Mouse (Mus musculus) left cerebral cortex, postnatal 25 days (tissue): ENCODE data around the gene Nrap. TPM values are rescaled to one million over a fixed set of nuclear protein-coding genes. Genes with fewer than 3 reads are reported as not detected.
A peak's percentile ranks its signal among the peaks of the same experiment; 100 is the strongest.

ENCODE experiments used
- DNase-seq, 2 experiments: peaks; one replicate each; pipeline ENCODE4 v3.0.0; 2022; ENCODE audit warnings: low spot score in 2 of 2, mixed read lengths in 1 of 2
- intact Hi-C: fragments of 180-260 bp; cut with DNase I; formaldehyde crosslinking; loops from one replicate; pipeline ENCODE4 v1.15.1; 2025
- total RNA-seq, 2 experiments: library from RNA; stranded (reverse); gene quantifications; 2 replicates each; pipeline ENCODE4 v1.2.3; 2021

Nrap gene
- total RNA-seq, 2 experiments from 2014 or later: 0.64 to 0.69 TPM

DNA sequence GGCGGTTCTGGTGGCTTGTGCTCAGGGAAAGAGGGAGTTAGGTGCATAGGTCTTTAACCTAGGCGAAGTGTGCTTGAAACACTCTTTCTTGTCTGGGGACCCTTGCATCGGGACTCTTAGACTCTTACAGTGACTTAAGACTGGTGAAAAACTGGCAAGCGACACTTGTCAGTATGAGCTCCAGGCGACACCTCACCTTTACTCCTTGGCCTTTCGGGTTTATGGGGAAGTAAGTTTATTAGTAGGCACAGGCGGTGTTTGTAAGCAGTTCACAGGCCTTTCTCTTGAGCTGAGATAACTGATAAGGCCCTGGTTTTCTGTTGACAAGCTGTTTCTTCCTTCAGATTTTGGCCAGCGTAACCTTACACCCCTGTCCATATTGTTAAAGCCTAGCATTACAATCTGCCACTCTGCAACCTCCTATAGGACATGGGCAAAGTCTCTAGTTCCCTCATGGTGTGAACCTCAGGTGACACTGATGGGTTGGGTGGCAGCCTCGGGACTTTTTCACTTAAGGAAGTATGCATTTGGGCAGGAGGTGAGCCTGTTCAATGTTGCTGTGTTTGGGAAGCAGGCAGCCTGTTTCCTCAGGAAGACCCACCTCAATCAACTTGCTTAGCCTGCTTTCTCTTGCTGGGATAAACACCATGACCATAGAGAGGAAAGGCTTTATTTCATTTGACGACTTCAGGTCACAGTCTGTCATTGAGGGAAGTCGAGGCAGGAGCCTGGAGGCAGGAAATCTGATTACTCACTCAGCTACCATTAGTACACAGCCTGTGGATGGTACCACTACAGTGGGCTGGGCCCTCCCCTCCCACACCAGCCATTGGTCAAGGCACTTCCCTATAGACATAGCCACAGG is 8.1 kb upstream of the Nrap start:
- intact Hi-C loops: no loop called here
- DNase-seq: no peak

DNA sequence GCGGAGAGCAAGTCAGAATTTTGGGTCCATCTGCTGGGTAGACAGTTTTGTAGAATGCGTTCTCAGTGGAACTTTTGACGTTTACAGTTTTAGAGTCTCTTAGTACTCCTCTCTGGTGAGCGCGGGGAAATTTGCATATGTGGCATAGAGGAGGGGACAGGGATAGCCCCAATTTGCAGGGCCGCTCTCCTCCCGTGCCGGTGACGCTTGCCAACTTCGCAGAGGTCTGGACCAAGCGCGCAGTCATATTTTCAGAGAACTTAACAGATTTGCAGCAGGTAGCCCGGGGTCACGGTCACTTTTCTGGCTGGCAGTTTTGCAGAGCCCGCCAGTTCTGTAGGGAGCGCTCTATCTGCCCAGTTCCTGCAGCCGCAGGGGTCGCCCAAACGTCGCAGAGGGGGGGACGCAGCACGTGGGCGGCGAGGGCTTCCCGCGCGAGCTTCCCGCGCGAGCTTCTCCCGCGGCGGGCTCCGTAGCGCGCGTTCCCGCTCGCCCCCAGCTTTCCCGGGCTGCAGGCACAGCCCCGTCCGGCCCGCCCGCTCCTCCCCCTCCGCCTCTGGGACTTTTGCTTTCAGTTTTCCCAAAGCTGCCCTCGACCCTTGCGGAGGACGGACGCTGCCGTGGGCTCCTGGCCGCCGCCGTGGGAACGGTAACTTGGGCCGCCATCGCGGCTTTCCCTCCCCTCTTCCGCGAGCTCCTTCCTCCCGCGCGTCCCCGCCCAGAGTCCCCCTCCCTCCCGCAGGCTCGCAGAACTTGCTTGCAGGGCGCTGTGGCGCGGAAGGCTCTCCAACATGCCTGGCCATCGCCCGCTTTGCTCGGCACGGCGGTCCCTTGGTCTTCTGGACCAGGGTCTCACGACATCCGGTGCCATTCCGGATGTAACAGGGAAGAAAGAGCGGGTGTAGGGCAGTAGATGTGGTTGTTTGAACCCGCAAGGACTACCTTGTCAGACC is 7.1 kb upstream of the Nrap start, which contains the start of gene Casp7:
TSS of gene Casp7 (plus strand) at position 461 of the 953 bp plus-strand sequence.
- peak; percentile 31 to 37 for DNase-seq
- intact Hi-C loops: no loop called here

DNA sequence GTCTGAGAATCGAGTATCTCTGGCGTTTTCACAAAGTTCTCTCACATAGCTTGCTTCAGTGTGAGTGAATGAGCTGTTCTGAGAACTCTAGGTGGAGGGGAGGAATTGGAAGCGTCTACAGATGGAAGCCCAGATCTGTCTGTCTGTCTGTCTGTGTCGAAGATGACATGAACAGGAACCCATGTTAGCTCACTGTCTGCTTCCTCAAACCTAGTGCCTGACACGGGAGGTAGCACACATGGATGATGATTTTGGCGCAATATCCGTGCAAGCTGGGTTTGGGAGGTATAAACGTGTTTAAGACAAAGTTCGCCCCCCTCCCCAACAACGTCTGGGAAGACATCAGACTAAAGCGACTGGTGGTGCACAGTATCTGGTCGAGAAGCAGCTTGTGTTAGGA is 6.4 kb upstream of the Nrap start:
- DNase-seq: no peak
- intact Hi-C loops: no loop called here

DNA sequence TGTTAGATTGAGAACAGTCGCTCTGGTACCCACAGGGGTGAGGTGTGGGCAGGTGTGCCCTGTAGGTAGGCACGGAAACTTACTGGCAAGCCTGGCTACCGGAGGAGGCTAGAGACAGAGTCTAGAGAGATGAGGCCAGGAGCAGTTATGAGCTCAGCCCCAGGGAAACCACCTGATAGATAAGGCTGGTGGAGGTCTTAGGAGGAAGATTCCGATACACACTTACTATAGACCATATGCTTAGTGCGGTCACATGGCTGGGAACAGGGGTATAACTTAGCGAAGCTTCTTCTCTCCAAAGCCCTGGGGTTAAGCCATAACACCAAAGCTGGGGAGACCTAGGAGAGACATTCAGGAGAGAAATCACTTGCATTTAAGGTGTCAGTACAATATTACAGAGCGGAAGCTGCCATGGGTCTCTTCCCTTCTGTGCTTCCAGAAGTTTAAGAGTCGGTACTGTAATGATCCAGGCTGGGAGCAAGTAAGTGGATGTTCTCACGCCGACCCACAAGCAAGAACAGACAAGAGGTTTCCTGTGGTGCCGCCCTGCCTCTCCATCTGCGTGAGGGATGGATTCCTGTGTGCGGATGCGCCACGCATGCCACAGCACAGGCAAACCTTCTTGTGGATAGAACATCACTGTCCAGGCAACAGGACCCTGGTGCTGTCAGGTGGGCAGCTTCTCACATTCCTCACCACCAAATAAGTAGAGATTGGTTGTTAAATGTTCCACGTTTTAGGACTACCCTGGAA is 5.5 kb upstream of the Nrap start:
- DNase-seq: no peak
- intact Hi-C loops: no loop called here

DNA sequence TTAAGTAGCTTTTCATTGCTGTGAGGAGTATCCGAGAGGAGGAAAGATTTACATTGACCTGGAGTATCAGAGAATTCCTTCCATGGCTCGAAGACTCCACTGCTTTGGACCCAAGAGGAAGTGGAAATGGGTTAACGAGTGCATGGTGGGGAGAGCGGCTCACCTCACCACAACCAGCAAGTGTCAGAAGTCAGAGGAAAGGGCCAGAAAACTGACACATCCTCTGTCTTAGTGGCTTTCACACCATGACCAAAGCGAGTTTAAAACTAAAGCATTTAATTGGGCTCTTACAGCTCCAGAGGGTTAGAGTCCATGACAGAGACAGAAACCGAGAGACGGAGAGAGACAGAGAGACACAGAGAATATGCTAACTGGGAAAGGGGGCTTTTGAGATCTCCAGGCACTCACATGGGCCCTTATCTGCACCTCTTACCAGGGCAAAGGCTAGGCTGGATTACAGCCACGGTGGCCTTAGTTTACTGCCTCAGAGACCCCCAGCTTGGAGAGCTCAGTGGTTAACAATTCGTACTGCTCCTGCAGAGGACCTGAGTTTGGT is 3.6 kb upstream of the Nrap start:
- no peak for DNase-seq
- intact Hi-C loops: no loop called here

DNA sequence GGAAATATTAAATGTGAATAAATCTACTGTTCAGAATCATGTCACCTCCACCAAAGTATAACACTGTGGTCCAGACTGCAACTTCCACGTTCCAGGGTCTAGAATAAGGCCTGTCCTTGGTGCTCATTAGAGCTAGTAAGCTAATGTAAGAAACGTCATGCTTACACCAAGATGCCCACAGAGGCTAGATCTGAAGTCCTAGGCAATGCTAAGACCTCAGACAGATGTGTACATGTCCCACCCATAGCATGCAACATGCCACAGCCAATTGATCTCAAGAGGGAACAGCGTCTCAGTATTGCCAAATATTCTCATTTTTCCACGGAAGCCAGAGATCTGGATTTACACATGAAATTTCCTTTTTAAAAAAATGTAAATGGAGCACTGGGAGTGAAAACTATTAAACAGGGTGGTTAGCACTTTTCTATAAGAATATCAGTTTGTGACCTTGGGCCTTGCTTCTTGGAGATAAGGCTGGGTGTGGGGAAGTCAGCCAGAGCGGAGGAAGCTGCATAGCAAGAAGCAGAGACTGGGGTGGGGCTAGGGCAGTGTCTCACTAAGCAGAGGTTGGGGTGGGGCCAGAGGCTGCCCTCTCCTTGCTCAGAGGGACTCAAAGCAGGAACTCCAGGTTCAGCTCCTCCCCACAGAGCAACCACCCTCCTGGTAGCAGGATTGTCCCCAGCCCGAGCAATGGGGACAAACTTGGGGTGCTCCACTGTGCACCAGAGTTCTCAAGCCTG is 1.6 kb upstream of the Nrap start:
- DNase-seq: no peak
- intact Hi-C loops: no loop called here

DNA sequence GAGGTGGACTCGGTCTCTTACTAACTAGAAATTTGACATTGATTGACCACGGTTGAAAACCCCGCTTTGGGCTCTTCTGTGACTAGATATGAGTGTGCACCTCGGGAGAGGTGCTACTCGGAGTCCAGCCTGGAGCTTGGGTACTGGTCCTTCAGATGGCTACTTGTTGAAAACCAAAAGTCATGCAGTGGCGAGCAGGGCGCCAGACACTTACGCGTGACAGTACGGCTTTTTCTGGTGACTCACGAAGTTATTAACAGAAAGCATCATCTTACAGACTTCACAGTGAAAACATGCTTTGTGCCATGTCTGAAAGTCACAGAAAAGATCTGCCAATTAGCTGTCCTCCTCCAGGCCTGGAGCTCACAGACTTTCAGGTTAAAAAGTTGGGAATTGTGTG is 661 bp downstream of the Nrap start:
- no peak for DNase-seq
- intact Hi-C loops: no loop called here

DNA sequence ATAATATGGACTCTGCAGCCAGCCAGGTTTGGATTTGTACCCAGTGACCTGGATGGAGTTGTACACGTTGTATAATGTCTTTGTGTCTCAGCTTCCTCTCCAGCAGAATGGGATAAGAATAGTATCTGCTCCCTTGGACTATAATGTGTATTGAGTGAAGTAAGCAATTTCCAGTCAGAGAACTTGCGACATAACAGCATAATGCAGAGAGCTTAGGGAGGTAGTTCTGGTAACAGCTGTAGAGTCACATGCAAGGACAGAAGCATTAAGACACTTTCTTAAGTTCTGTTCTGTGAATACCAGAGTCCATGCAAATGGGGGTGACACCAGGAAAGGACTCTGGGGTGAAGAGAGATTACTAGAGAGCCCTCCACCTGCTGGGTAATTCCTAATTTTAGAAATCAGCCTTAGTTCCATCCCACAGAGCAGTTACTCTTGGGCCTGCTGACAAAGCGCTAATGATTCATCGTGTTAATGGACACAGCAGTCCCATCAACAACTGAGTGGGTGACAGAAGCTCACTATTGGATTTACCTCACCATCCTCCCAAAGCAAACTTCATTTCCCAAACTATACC is 2.0 kb downstream of the Nrap start:
- intact Hi-C loops: no loop called here
- no peak for DNase-seq

DNA sequence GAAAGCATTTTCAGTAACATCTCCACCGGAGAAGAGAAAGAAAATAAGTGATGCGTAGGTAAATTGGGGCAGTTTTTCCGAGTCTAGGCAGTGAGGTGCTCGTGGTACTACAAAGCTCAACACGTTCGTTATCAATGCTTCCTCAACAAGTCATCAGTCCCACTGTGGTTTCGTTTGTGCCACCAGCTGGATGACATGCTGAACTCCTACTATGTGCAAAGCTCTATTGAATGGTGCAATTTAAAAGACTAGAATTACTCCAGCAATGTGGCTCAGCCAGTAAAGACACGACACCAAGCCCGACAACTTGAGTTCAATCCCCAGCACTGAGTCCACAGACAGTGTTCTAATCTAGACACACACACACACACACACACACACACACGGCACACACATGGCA is 3.7 kb downstream of the Nrap start:
- intact Hi-C loops: no loop called here
- no peak for DNase-seq

DNA sequence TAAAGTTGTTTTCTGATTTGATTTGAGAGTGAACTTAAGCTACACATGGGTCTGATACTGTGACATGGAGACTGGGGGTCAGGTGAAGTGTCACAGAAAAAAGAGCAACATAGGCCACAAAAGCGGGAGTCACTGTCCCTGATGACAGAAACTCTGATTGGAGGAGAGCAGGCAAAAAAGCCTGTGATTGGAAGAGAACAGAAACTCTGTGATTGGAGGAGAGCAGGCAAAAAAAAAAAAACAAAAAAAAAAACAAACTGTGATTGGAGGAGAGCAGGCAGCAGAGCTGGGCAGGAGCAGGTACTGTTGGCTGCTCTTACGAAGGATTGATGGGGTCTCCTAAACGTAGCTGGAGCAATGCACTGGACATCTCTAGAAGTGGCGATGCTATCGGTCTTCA is 4.3 kb downstream of the Nrap start:
- intact Hi-C loops: no loop called here
- DNase-seq: no peak

DNA sequence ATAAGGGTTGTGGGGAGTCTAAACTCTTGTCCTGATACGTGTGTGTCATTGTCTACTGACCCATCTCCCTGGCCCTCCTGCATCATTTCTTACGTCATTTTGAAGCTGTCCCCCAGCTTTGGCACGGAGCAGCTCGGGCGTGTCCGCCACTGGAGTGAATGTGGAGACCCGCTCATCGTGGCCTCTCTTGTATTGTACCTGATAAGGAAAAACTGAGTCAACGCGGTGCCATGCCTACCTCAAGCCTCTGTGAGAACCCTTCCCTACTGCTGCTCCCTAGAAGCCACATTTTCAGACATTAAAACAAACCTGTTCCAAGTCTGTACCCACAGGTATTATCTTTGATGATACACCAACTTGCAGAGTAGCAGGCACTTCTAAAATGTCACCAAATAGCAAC is 8.4 kb downstream of the Nrap start:
- DNase-seq: no peak

DNA sequence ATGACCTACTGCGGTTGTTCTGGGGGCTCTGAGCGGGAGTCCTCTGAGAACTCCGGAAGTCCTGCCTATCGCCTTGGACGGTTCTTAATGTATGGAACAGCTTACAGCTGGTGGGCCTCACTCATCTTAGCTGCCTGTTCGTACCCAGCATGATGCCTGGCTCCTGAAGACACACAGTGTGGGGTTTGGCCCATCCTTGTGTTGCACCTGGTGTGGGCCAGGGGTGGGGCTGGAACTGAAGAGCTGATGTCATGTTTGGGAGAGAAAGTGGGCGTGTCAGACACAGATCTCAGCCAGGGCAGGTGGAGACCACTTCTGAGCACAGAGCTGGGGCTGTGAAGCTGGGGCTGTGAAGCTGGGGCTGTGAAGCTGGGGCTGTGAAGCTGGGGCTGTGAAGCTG is 9.5 kb downstream of the Nrap start:
- intact Hi-C loops: no loop called here
- no peak for DNase-seq

More for the DNA sequence above, 8.4 kb downstream of the Nrap start:
- intact Hi-C loops: no loop called here

DNA sequence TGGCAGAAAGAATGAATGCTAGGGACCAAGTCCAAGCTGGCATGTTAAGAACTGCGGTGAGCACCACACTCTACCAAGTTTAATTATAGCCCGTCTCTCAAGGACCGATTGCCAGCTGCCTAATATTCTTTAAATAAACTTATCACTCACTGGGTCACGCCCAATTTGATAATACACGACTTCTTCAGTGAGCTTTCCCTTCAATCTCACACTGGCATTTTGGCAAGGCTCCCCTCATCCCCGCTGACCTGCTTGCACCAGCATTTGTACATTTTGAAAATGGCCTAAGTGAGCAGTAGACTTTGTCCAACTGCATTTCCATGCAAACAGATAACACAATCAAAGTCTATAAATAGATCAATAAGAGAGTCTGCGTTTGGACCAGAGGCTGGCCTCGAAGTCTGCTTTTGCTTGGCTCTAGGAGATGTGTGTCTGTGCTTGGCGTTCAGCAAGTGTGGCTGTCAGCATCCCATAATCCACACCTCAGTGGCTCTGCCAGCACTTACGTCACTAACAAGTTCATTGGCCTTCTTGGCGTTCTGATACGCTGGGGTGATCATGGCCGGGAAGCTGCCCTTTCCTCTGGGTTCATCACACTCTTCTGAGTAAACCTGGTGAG is 11.2 kb downstream of the Nrap start:
- DNase-seq: no peak
- intact Hi-C loops: no loop called here

DNA sequence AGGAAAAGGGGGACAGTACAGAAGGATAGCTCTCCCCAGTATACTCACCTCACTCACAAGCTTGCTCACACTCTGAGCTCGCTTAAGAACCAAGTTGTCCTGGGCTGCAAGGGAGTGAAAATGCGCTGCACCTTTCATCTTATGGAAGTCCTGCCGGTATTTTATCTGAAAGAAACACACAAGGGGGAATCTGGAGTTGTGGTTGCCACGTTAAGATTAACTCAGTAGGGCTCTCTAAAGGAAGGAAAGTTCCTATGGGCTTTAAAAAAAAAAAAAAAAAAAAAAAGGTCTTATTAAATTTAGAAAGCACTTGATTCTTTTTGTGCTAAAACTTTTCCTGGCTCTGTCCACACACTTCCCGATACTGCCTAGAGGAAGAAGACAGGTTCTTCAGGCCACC is 11.8 kb downstream of the Nrap start:
- intact Hi-C loops: no loop called here
- no peak for DNase-seq

DNA sequence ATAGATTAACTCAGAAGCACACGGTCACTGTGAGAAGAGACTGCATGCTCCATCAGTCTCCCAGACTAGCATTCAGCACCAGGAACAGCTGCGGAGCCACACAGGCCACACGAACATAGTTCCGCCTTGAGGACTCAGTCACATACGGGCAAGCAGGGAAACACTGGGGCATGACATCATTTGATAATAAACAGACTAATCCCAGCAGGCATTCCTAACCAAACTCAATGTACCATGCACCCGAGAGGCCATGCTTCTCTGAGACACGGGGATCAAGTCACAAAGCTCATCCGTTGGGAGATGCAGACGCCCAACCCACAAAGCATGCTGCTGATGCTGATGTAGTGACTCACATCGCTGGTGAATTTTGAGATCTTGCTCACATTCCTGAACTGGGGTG is 15.8 kb downstream of the Nrap start:
- no peak for DNase-seq
- intact Hi-C loops: no loop called here

DNA sequence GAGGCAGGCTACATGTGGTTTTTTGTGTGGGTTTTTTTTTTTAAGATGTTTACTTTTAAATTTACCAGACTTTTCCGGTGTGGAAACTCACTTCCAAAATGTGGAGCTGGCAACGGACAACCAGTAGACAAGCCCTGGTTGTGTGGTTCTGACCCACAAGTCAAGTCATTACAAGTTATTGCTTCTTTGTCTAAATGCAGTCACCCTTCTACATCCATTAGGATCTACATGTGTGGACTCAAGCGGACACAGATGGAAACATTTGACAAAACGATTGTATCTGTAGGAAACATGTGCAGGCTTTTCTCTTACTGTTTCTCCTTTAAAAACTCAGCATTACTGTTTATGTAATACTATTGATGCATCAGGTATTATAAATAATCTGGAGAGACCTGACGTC is 16.6 kb downstream of the Nrap start:
- intact Hi-C loops: no loop called here
- DNase-seq: no peak

DNA sequence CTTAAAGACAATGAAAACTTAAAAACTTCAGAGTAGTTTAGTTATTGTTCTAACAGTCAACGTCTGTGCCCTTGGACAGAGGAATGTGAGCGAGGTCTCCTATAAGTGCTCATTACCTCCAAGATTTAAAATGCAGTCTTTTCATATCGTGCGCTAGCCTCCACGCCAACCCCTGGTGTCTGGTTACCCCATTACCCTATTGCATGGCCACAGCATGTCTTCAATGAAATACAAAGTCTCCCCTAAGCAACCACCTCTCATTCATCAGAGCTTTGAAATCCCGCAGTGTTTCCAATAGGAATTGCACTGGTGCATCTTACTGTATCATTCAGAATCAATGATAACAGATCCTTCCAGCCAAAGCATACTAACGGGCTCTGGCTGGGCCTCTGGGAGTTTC is 17.6 kb downstream of the Nrap start:
- no peak for DNase-seq

DNA sequence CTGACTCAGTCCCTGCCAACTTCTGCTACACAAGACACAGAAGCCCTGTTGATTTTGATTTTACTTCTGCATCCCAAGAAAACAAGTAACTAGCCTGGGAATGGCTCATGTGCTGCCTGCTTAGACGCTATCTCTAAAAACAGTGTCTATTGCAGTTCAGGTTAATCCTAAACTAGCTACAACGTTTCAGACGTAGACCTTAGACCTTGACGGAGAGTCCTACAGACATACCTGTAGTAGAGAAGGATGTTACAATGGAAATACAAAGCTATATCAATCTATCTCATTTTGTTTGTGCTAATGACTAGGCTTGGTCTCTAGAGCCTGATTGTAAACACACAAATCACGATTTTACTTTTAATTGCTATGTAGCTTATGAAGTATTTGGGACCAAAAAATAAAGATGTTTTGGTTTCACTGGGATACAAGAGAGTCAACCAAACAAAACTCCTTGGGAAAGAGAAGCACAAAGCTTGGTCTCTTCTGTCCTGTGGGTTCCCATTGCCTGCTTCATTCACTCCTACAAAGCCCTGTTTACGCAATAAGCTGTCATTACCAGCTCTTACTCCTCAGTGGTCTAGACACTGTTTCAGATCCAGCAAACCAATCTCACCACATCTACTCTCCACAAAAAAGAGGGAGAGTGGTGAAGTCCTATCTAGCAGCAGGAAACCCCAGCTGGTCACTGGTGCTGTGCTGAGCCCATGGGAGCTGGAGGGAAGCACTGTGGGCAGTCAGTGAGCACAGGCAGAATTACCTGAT is 19.3 kb downstream of the Nrap start:
- no peak for DNase-seq
- intact Hi-C loops: no loop called here

More for the DNA sequence above, 17.6 kb downstream of the Nrap start:
- intact Hi-C loops: no loop called here
